Mouse (Mus musculus) layer of hippocampus, postnatal 25 days (tissue): ENCODE results near the gene Fbn1. TPM values are rescaled to one million over a fixed set of nuclear protein-coding genes. Genes with fewer than 3 reads are reported as not detected.

Source experiments
- DNase-seq, 2 experiments: peaks; one replicate each; pipeline ENCODE4 v3.0.0; 2022; ENCODE audit warnings: mixed read lengths in 2 of 2, low spot score in 1 of 2; ENCODE audit errors: extremely low spot score in 1 of 2
- total RNA-seq, 2 experiments: library from RNA; stranded (reverse); gene quantifications; 2 replicates each; pipeline ENCODE4 v1.2.3; 2021

The Fbn1 gene
- total RNA-seq = 10 to 100 TPM in 1 of 2 experiments, 1 to 10 TPM in 1; 7.9 to 10.5 TPM

DNA sequence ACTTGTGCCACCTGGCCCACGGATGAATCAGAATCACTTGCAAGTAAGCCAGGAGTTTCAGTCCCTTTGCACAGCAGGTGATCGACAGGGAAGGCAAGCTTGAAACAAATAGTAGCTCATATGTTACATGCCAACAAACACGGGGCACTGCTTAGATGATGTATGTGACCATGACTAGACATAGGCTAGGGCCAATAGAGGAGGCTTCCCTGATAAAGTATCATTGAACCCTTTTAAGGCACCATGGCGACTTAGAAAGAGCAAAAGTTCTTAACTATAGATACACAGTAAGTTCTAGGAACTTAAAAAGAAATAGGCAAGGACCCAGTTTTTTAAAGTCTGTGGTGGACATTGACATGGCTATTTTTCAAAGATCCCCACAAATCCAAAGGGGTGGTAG lies at the start of gene Fbn1:
TSS of gene Fbn1 (minus strand) at position 101 of the 400 bp plus-strand sequence.
- DNase-seq = no peak

DNA sequence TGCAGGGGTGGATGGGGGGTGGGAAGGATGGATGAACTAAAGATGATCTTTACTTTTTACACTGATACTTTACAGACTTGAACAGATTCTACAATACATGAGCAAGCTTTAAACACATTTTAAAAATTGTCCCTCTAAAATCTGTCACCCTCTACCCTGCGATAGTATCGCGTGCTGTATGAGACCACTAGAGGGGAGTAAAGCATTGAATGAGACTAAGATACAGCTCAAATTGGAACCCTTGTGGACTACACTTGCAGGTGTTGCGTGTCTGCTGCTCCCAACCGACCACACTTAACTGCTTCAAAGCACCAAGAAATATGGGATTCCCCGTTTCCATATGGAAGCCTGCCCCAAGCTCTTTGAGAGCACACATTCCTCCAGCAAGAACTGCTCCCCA lies 48.0 kb upstream of the Fbn1 start:
- DNase-seq = no peak

DNA sequence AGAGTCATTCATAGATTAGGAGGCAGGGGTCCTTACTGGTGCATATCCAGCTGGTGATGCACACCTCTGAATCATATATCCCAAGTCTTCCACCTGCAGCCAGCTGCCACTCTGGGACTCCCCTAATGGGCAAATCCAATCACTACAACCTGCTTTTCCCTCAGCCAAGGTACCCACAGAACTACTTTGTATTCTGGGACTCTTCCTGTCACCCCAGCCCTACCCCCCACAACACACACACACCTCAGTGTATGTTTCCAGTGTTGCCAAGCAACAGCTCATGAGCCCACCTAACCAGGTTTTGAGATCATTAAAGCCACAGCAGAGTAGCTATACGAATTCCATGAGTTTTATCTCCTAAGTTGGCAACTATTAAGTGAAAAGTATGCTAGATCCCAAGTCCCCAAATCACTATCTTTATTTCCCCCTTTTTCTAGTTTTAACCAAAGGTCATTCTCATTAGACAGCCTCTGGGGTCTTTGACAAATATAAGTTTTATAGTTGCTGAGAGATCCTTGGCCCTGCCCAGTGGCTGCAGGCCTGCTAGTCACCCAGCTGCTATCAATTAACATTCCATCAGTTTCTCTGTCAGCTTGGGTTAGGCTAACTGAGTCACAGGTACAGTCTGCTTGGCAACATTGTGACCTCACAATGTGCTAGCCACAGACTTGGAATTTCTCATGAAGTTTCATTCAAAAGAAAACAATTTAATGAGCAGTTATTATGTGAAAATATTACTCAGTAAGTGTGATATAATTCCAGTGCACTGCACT lies 41.2 kb upstream of the Fbn1 start:
- DNase-seq = no peak

DNA sequence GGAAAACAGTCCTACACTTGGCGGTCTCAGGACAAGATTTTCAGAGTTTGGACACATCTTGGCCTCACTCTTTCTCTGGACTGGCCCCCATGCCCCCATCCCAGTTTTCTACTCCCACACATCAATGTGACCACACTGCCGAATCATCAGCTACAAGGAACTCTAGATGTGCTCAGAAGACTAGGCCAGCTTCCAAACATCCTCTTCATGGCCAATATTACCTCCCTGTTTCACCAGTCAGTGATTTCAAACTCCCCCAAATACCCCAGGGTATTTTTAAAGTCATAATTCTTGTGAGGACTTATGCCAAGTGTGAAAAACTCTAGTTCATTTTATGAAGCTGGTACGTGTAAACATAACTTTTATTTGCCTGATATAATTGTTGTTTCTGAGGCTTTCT lies 37.2 kb upstream of the Fbn1 start:
- no peak for DNase-seq

DNA sequence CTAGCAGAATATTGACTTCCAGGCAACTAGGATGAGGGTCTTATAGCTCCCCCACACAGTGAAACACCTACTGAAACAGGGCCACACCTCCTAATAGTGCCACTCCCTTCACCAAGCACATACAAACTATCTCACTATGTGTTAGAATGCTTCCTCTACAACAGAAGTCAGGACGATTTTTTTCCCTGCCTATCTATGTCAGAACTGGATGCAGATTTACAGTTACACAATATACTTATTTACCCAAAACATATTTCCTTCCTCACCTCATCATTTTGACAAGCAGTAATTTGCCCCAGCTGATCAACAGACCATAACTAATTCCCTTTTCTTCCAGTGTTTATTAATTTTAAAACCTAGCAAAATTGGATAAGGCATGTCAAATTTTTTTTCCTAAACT lies 35.9 kb upstream of the Fbn1 start:
- no peak for DNase-seq

DNA sequence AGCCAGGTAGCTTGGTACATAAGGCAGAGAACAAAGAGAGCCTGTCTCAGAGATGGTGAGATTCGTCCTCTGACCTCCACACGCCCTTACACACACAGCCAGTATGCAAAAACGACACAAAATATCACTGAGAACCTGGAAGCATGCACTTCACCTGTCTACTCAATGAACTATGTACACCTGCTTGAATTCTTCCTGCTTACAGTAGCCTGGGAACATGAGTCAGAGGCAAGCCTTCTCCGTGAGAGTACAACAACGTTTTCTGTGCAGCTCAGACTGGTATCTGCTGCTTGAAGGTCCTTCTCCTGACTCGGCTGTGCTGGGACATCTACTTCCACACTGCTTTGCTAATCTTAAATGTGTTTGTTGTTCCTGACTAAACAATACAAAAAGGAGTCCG lies 33.7 kb upstream of the Fbn1 start:
- no peak for DNase-seq

DNA sequence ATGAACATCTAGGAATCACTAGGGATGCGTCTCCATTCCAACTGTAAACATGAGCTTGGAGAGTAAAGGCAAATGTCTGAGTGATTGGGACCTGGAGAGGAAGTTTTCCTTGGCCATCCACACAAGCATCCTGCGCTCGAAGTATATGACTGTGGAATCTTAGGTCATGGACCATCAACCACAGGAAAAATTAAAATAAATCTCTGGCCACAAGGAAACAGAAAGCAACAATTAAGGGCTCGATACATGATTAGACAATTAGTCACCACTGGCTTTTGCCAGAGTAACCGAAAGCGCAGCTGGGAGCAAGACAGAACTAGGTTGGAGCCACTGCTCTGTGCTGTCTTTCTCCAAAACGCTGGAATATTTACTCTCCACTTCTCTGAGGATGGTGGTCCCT lies 32.8 kb upstream of the Fbn1 start:
- DNase-seq = no peak

DNA sequence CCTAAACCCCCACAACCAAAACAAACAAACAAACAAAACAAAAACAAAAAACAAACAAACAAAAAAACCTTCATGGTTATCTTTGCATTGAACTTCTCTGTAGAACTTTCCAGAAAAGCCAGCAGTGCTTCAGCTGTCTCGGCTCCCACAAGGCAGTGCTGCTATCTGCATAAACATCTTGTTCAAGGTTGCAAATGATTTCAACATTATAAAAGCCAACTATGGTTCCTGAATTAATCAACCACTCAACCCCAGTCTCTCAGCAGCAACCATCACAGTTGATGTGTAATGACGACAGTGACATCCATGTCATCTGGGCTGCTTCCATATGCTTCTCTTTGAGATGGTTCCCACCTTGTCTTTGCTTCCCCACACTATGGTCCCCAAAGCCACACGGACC lies 31.8 kb upstream of the Fbn1 start:
- no peak for DNase-seq

DNA sequence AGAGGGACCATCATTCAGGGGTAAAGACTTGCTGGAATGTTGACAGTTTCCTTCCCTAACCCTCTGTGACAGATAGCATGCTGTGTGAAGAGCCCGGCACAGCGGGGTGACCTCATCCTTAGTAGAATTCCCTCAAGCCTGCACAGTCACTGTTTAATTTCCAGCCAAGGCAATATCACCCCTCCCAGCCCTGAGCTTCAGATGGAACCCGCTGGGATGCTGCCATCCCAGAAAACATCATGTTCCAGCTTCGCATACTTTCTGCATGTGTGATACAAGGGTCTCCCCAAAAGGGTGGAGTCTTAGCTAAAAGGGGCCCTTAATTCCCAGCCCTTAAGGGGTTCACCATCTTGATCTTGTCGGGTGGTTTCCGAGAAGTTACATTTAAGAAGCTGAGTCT lies 22.9 kb upstream of the Fbn1 start:
- DNase-seq = no peak

DNA sequence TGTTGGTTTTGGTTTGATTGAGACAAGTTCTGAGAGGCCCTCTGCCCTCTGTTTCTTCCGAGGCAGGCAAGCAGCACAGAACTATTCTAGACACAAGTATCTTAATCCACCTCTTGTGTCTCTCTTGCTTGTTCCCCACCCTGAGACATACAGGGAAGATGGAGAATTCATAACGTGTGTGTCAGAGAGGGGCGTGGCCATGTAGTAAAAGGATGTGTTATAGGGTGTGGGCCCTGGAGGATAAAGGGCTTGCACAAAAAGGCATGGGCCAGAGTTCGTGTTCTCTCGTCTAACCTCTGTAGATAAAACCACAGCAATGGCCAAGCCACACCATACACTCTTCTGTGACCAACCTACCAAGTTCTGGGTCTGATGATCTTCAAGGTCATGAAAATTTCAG lies 18.8 kb upstream of the Fbn1 start:
- DNase-seq = no peak

DNA sequence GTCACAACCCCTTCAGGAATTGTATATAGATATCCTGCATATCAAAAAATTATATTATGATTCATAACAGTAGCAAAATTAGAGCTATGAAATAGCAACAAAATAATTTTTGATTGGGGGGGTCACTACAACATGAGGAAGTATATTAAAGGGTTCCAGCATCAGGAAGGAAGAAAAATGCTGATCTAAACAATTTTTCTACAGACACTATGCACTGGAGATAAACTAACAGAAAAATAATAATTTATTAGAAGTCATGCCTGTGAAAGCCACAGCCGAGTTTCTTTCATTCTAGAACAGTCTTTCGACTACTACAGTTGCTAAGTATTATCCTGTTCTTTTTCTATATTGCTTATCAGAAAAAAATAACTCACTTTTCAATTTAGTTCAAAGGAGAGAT lies 17.7 kb upstream of the Fbn1 start:
- no peak for DNase-seq

DNA sequence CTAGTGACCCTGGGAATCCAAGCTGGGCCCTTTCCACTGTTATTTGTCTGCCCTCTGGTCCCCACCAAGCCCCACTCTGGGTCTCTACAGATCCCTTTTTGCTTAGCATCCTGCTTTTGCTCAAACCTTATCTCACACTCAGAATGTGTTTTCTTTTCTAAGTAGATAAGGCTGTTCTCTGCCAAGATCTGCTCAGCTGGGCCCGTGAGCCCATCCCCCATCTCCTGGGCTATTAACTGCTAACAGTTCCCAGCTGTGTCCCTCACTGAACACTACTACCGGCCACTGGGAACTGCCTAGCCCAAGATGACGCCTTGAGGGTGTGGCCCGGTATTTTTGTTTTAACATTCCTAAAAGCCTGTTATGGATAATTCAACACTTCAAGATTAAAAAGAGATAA lies 8.8 kb upstream of the Fbn1 start:
- DNase-seq = no peak

DNA sequence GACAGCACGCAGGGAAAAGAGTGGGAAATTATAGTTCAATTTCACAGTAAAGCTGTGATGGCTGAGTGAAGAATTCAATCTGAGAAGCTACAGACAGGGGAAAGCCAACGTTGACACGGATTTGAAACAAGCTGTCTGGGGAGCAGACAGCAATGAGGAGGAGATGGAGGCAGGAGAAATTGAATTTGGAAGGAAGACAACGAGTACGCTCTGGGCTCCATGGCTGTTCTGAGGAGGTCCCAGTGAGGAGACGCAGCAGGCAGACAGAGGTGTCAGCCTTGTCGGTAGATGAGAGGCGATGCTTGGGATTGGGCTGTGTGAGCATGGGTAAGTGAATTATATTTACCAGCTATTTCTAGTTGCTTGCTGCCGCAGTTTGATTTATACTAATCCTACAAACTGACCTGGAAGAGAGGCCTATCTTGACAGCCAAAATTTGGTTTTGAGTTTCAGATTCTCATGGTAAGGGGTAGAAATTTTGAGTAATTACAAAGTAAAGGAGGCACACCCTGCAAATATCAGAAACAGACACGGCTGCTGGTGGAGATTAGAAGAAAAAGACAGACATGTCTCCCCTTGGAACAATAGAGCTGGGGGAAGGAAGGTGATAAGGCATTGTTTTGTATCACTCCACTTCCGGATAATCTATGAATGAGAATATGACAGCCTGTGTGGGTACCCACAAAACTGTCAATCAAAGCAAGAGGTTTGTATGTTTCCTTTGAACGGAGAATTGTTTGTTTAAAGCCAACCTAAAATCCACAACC lies 7.7 kb upstream of the Fbn1 start:
- DNase-seq = no peak

DNA sequence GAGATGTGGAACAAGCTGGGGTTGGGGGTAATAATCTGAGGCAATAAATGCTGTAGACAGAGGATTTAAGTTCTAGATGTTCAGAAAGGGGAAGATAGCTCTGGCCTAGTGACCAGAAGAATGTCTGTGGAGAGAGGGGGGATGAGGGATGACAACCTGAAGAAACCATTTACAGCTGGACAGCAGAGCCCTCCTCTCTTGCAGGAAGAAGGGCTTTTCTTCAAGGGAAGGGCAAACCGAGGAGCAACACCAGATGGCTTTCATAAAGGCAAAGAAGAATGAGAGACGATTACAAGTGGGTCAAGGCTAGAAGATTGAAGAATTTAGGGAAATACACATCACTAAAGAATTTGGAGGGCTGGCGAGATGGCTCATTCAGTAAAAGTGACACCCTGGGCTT lies 6.6 kb upstream of the Fbn1 start:
- DNase-seq = no peak

DNA sequence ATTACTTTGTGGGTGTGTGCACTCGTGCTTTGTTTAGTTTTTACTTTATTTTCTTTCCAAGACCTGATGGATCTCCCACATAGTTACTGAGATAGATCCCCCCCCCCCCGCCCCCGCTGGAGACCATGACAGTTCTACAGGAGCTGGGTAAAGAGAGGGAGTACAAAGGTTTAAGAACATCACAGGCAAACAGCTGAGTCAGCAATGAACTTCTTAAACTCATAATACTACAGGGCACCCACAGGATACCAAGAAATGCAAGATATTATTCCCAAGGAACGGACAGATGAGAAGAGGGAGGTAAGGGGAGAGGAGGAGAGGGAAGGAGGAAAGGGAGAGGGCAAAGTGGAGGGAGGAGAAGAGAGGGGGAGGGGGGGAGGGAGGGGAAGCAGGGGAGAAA lies 4.8 kb upstream of the Fbn1 start:
- DNase-seq = no peak

DNA sequence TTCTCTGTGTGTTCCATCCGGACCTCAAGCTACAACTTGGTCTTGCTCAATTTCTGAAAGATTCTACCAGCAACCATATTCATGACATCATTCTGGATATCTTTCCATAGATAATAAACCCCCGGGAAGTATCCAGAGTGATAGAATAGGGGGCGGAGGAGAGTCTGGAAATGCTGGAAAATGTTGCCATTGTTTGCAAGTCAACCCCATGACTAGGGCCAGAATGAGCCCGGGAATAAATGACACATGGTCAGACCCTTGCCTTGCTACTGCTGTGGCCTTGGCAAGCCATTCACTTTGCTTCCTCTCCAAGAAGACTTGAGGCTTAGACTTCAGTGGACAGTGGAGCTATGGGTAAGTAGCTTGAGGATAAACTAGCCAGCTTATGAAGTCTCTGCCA lies 4.1 kb upstream of the Fbn1 start:
- no peak for DNase-seq

DNA sequence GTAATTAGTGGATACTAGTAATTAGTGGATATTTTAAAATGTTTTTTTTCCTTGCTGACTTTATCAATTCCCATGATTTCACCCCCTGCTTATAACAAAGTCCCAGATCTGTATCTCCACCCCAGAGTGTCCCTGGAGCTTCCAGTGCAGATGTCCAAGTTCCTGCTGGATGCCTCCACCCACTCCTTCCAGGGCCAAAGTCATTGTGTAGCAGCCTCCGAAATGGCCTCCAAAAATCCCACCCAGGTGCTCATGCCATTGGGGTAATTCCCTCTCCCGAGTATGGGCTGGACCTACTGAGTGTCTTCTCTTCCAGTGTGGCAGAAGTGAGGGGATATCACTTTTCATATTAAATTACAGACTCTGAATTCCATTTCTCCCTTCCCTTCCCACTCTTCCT lies 3.0 kb upstream of the Fbn1 start:
- no peak for DNase-seq

DNA sequence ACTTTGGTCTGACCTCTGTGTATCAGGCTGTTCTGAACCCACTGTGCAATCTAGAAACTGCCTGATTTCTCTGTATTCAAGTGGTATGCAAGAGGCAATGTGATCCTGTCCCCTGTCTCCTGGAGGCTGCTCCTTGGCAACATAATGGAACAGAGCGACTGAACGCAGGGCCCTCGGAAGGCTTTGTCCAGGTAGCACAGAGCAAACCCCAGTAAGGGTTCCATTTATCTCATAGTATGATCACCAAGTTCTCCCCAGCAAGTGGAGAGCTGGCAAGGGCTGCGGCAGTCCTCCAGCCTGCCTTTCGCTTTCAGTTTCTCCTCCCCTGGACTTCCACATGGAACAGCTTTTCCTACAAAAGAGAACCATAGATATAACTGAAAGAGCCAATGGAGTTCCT lies 588 bp upstream of the Fbn1 start:
- DNase-seq = no peak

DNA sequence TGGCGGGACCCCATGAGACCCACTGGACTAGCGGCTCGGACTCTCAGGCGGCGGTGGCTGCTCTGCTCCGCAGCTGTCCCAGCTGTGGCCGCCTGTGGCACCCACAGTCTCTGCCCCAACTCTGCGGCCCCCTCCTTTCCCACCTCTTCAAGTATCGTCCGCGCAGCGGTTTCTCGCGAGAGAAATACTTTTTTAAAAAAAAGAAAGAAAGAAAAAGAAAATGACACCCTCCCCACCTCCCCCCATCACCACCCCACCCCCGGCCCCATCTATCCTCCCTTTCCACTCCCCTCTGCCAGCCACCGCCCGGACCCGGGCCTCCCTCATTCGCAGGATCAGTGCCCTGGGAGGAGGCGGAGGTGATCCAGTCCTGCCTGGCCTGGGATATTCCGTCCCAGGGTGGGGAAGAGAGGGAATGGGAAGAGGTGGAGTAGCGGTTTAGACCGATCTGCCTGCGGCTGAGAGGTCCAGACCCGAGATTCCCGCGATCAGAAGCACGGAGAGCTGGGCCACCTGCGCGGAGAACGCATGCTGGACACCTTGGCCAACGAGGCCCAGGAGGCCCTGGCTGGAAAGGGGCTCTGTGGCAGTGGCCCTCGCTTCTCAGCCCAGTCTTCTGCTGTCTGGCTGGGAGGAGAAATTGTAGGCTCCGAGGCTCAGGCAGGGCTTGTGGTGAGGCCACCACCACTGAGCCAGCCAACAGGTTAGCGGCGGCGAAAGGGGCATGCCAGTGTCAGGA lies 1.3 kb downstream of the Fbn1 start:
- peak in 1 of 2 experiments; percentile 37 for DNase-seq

DNA sequence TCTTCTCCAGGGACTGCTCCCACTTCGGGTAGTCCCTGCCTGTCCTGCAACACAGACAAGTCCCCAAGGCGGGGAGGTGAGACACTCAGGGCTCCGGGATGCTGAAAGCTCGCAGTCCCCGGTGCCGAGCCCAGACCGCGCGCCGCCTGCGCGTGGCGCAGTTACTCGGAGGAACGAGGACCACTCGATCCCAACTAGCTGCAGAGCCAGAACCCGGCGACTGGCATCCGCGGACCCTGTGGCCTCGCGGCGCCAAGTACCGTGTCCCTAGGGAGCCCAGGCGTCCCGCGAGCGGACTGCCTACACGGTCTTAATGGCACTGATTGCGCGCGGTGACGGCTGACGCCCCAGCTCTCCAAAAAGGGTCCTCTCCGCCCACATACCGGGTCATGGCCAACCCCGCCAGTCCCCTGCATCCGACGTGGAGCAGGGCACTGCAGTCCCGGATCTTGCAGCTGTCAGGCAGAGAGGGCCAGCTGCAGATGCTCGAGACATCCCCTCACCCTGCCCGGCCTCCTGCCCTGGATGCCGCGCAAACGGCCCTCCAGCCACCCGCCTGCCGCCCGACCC lies 2.0 kb downstream of the Fbn1 start:
- peak; percentile 56 to 58 for DNase-seq
